Mouse (Mus musculus): ENCODE measurements around the gene Slit3.

Slit3 gene

DNA sequence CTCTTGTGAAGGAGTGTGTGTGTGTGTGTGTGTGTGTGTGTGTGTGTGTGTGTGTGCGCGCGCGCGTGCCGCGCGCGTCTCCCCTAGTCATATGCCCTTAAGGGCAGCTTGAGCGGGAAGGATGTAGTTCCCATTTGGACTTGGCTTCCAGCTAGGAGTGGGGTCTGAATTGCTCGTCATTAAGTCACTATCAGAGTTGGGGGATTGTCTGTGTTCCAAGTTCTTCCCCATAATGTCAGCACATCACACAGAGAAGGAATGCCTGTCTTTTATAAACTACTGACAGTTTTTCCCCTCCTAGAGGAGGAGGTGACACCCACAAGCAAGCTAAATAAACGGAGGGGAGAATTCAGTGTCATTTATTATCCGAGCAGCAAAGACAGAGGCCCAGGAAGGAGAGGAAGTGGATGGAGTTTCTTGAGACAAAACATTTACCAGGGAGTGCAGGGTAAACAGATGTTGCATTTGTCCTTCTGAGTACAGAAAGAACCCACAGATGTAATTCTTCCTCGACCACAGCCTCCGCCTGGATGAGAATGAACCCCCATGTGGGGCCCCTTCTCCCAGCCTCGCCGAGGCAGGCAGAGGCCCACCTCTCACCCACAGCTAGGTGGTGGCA lies 3.6 kb downstream of the Slit3 start:
- no peak for DNase-seq (ENCODE audit: low spot score)

DNA sequence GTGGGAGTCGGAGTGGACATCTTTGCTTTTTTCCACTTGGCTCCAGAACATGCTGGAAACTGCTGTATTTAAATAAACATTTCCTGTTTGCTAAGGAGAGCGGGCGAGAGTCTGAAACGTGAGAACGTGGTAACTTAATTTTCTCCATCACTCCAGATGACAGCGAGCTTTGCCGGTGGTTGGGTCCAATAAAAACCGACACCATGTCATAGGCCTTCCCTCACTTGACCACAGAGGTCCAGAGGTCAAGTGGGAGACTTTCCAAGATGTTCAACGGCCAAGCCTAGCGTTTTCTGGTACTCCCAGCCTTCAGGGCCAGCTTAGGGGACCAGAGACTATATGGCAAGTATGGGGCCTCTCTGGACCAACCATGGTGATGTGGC lies 4.1 kb downstream of the Slit3 start:
- DNase-seq (ENCODE audit: low spot score): no peak

- no peak for DNase-seq (ENCODE audit: low spot score)
Measured at GRCm38 (mm10) chr11:35131740-35132139, 10.7 kb downstream of the Slit3 start.

DNA sequence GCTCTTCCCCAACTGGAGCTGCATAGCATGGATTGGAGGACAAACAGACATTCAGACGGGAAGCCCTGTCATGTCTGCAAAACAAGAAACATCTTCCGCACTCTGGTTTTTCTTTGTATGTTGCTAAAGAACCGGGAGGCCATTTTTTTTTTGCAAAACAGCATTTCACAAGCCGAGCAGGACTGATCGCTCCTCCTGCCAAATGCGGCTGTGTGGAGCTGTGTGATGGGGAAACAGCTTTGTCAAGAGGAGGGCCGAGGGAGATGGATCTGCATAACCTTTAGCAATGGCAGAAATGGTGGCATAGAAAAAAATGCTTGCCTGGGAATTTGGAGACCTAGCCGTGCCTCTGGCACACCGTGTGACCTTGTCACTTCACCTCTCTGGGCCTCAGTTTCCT lies 15.6 kb downstream of the Slit3 start:
- no peak for DNase-seq (ENCODE audit: low spot score)

DNA sequence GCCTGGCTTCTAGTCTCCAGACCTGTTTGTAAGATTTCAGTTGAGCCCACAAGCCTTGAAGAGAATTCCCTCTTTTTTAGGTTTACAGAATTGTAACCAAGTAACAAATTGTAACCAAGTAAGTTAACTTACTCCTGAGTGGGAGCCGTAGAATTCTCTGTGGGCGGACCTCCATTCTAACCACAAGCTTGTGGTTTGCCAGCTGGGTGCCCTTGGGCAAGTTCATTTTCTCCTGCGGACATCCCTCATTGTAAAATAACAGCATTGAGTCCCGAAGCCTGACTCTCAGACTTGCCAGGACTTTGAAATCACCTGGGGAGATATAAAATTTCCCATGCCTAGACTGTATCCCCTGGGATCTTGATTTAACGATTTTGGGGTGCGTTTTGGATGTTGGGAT lies 19.1 kb downstream of the Slit3 start:
- no peak for DNase-seq (ENCODE audit: low spot score)

GRCm38 (mm10) chr11:35142202-35142601 lies 21.2 kb downstream of the Slit3 start:
- no peak for DNase-seq (ENCODE audit: low spot score)

GRCm38 (mm10) chr11:35142698-35143360 lies 21.8 kb downstream of the Slit3 start:
- peak; percentile 26 for DNase-seq (ENCODE audit: low spot score)

DNA sequence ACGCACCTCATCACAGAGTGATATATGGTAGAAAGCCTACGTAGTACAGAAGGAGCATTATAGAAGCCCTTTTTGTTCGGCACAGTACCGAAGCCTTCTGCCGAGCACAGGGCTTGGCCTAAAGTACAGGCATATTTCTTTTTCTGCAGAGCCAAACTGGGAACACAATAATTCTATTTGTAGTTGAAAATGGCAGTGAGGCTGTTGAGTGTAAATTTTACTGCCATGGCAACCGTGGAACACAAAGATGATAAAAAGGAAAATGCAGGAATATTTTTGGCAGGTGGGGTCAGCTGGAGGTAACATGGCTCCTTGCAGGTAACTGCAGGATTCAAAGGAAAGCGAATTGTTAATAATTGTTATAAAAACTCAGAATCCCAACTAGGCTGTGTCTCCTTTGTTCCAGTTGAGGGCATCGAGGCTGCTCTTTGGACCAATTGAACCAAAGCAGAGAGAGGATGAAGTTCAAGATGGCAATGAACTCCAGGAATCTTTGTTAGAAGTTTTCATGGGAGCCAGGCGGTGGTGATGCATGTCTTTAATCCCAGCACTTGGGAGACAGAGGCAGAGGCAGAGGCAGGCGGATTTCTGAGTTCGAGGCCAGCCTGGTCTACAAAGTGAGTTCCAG lies 26.9 kb downstream of the Slit3 start:
- DNase-seq (ENCODE audit: low spot score): no peak

GRCm38 (mm10) chr11:35151539-35151951 lies 30.5 kb downstream of the Slit3 start:
- no peak for DNase-seq (ENCODE audit: low spot score)

- no peak for DNase-seq (ENCODE audit: low spot score)
Measured at GRCm38 (mm10) chr11:35152875-35153274, 31.9 kb downstream of the Slit3 start.

DNA sequence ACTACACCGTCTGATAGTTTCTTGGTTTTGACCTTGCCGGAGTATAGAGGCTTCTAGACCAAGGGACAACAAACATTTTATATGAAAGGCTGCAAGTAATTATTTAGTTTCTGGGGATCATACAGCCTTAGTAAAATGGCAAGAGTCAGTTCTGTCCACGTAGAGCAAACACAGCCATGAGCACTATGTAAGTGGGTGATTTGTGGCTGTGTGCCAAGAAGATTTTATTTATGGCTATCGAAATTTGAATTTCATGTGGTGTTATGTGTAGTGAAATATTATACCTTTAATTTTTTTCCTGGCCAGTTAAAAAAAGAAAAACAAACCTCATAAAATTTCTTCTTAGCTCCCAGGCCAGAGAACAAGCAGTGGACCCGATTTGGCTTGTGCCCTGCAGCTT lies 33.4 kb downstream of the Slit3 start:
- no peak for DNase-seq (ENCODE audit: low spot score)

DNA sequence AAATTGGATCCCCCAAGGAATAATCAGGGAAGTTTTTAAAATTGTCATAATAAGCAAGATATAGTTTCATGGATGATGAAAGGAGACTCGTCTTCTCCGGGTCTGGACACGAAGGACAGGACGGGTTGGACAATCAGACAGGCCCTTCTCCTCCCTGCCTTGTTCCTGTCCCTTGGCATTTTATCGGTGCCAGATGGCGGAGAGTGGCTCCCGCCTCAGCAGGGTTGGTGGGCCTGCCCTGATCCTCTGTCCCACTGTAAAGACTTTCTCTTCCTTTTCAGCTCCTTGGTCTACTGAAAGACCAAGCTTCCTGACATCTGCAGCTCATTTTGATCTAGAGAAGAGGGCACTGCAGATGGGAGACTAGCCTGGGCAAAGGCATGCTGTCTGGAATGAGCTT lies 34.3 kb downstream of the Slit3 start:
- DNase-seq (ENCODE audit: low spot score): no peak

DNA sequence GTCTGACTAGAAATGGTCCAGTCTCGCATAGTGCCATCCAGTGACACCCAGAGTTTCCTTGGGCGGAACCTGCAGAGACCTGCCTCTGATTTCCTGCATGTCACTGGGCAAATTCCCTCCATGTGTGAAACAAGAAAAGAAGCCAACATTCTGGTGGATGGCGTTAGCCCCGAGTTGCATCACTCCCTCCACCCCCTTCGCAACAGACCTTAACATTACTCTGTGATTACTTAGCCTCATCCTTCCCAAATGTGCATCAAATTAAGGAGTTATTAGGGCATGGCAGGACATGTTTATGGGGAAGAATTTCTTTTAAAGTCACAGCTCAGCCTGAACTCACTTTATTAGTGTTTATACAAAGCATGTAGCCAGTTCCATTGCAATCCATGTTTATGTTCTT lies 35.7 kb downstream of the Slit3 start:
- no peak for DNase-seq (ENCODE audit: low spot score)

DNA sequence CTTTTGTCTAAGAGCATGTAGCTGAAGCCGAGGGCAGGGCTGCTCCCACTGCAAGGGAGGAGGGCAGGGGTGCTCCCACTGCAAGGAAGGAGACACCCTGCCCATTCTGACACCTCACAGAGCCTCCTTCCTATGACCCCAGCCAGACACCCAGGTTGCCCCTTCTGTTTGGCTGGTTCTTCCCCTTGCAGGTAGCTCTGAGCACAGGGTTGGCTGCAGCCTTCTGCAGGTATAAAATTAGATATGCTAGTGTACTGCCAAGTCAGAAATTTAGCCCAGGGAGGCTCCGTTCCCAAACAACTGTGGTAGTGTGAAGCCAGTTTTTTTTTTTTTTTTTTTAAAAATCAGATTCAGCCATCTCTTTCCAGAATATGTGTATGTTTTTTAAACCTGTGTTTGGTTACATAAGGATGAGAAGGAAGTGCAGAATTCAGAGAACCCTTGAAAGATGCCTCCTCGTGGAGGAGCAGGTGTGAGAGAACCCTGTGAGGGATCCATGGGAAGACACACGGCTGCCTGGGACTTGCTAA lies 39.7 kb downstream of the Slit3 start:
- DNase-seq (ENCODE audit: low spot score): no peak

DNA sequence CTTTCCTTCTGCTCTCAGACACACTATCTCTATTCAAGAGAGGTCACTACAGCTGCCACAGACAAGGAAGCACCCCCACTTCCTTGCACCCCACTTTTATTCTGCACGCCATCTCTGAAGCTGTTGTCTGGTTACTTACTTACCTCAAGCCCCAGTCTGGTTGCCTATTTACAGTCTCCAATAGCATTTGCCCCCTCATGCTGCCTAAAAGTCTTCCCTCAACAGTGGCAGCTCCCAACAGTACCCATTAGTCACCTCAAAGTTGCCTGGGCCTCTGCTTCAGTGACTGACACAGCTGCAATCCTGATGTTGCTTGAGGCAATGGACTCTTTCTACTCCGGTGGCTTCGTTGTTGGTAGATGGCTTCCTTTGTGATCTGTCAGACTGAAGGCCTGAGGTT lies 42.4 kb downstream of the Slit3 start:
- no peak for DNase-seq (ENCODE audit: low spot score)

DNA sequence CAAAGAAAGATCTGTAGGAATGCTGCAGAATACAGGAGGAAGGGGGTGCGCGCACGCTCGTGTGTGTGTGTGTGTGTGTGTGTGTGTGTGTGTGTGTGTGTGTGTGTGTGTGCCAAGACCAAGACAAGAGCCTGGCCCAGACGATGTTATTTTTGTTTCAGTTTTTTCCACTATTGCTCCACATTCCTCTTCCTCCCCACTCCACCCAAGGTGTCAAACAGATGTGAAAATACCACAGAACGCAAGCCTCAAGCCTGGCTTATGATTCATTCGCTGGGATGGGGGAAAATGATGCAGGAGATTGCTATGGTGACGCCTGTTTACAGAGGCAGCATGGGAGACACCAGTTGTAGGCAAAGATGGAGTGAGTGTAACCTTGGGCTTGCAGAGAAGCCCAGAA lies 46.2 kb downstream of the Slit3 start:
- DNase-seq (ENCODE audit: low spot score): no peak

DNA sequence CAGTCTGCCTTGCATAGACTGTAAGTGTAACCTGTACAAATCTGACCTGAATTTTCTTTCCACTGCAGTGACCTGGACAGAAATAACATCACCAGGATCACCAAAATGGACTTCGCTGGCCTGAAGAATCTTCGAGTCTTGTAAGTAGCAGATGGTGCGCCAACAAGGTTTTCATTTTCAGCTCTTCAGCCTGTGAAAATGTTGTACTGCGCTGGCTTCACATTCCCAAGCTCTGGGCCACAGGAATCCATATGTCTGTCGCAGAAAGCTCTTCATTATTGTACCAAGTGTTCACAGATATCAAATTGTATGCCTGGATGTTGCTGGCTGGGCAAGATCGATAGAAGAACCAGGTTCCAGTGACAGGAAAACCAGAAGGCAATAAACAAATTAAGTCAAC lies 50.5 kb downstream of the Slit3 start:
- DNase-seq (ENCODE audit: low spot score): no peak

GRCm38 (mm10) chr11:35177564-35177963 lies 56.5 kb downstream of the Slit3 start:
- DNase-seq (ENCODE audit: low spot score): no peak

DNA sequence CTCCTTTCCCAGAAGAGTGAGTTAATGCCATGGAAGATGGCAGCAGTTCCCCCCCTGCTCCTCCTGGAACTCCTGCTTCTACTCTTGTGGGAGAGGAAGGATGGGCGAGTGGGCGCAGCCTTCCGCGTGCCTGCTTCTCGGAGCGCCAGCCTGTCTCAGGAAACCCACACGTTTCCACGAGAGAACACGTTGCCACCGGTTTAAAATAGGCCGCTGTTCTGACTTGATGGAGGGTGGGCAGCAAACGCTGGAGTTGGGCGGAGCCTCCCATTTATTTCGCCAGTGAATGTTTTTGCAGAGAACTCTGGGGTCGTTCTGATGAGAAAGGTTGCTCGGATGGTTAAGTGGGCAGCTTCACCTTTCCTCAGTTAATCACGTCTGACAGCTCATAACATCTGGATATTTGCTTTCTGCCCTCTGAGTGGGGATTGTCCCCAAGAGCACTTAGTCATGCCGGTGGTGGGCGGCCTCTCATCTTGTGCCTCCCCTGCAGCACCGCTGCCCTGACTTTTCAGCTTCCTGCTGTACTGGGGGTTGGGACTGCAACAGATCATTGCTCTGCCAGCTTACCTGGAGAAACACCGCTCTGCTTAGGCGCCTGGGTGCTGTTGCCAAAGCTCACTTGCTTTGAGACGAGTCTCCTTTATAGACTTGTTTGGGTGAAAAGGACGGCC lies 57.3 kb downstream of the Slit3 start:
- DNase-seq (ENCODE audit: low spot score): peak; percentile 2

- no peak for DNase-seq (ENCODE audit: low spot score)
Measured at GRCm38 (mm10) chr11:35179305-35179704, 58.3 kb downstream of the Slit3 start.

DNA sequence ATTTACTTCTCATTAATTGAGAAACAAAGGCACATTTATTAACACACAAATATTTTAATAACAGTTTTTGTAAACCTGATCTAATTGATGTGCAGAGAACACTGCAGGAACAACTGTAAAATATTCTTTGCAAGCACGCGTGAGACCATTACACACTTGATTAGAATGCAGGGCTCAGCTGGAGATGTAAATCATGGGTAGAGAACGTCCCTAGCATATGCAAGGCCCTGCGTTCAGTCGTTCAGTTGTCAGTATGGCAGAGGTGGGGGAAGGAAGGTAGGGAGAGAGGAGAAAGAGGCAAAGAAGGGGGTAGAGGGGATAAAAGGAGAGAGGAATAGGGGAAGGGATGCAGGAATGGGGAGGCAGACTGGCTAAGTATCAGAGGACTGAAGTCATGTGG lies 61.9 kb downstream of the Slit3 start:
- DNase-seq (ENCODE audit: low spot score): no peak

DNA sequence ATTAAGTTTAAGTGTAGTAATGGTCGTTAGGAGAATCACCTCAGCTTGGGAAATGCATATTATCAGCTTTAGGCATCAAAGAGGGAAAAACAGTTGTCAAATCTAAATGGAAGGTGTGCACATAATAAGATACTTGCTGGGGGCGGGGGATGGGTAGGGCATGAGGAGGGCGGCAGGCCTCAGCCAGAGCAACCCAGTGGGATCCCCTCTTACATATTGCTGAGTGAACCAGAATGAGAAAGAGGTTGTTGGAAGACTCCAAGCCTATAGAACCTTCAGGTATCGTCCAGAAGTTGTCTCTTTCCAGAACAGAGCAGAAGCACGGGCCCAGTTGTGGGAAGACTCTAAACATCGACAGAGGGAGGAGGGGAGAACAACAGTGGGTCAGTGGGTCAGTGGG lies 73.8 kb downstream of the Slit3 start:
- no peak for DNase-seq (ENCODE audit: low spot score)

DNA sequence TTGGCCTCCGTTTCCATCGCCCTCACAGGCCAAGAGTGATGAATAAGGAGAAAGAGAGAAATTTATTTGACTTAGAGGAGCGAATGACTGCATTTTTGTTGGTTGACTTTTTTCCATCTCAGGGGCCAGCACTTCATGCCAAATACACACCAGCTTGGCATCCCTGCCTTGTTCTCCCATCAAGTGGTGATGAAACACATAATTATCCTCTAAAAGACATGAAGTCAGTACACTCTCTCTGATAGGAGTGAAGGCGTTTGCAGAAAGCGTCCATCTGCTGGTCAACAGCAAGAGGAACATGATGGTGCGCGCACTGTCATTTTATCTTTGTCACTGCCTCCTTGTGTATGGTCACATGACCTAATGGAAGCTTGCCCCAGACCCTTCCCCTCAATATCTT lies 75.8 kb downstream of the Slit3 start:
- no peak for DNase-seq (ENCODE audit: low spot score)
